Mouse (Mus musculus): ENCODE data around the gene Hnrnpll.

GRCm38 (mm10) chr17:80059731-80060130, 2.4 kb downstream of the Hnrnpll start:
- TF ChIP-seq POLR2A (IDR thresholded peaks at IDR 0.05; ENCODE audit: insufficient read depth, low read depth, low read length) (no peak), CTCF (IDR thresholded peaks at IDR 0.05) (no peak)
